Mouse (Mus musculus) megakaryocyte-erythroid progenitor cell, adult 5-6 weeks (primary cell): ENCODE measurements around the gene Slc31a1. TPM values are rescaled to one million over a fixed set of nuclear protein-coding genes. Genes with fewer than 3 reads are reported as not detected.

Experiments
- ATAC-seq: replicated peaks from 2 replicates; pipeline ENCODE4 v1.8.0; 2016; ENCODE audit warnings: mild to moderate bottlenecking, inconsistent platforms; ENCODE audit not compliant: severe bottlenecking, poor library complexity, low FRiP score, low TSS enrichment
- total RNA-seq, 2 experiments: library from RNA; stranded (forward) in 1 of 2; stranded (reverse) in 1 of 2; fragments of 200-1000, 215-1000 nt in 1 of 2; fragments of >200 nt in 1 of 2; fragmentation: Nextera tagmentation in 1 of 2; gene quantifications; 2 replicates each; pipeline ENCODE4 v1.2.3; 2014 to 2017

Gene Slc31a1
- 19.4 and 22.7 TPM in 2 replicates for total RNA-seq (2014; fragmentation: Nextera tagmentation)
- 19.7 and 21.2 TPM in 2 replicates for total RNA-seq (2017)

DNA sequence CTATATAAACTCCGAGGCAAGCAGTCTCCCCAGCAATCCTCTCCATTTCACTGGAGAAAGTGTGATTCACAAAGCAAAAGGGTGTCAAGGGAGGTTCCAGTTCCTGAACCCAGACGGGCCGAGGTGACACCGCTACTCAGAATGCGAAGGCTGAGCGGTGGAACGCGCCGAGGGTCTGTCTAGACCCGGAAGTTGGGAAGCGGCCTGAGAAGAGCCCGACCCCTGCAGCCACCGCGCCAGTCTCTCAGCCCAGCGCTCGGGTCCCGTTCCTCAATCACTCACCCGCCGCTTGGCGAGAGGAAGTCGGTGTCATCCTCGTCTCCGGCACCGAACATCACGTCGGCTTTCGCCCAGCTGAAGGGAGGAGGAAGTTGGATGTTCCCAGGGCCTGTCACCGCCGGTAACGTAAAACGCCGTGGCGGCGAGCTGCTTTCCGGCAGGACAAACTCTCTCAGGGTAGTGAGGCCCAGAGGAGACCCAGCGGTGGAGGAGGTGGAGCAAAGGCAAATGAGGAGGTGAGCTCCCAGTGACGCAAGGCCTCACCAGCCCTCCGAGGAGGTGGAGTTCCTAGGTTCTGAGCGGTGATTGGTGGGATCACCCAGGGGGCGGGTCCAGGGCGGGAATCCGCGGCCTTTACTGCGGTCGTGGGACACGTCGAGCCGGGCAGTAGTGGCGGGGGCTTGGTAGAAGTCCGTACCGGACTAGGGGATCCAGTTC lies at the start of gene Slc31a1, which contains the start of gene Fkbp15:
Slc31a1 (plus strand) TSS at position 640 of the 717 bp plus-strand sequence.
Fkbp15 (minus strand) TSS at position 461 of the 717 bp plus-strand sequence.
- ATAC-seq = peak; percentile 100

DNA sequence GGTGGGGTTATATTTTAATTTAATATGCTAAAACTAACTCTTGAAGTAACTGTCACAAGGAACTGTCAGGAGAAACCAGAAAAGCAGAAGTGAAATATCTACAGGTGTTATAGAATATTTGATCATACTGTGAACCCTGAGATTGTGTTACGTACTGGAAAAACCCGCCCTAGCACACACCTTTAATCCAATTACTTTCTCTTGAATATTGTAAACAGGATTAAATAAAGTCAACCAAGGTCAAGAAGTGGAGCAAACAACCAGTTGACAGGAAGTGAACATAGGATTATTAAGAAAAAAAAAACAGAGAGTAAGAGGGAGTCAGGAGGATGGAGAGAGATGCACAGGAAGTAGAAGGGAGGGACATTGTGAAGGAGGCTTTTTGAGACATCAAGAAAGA lies 47.7 kb upstream of the Slc31a1 start:
- ATAC-seq = no peak

DNA sequence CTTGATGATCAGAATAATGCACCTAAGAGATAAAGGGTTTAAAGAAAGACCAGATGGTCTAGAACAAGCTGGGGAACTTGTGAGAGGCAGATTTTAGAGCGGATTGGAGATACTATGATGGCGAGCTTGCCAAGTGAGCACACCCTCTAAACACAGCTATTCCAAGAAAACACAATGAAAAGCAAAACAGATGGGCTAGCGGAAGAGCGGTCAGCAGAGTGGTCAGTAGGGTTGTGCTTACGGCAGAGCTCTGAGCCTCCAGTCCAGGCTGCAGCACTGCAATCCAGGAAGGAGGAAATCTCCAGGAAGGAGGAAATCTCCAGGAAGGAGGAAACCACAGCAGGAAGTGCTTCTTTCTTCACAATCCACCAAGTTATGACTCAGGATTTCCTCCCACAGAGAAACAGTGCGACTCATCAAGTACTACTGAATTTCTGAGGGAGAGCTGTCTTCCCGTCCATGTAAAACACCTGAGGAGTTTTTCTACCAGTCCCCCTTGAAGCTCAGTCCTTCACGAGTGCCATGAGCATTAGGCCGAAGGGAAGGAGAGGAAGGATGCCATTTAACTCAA lies 46.8 kb upstream of the Slc31a1 start:
- no peak for ATAC-seq

- ATAC-seq = no peak
These were observed 46.0 kb upstream of the Slc31a1 start for GRCm38 (mm10) chr4:62314516-62314915.

DNA sequence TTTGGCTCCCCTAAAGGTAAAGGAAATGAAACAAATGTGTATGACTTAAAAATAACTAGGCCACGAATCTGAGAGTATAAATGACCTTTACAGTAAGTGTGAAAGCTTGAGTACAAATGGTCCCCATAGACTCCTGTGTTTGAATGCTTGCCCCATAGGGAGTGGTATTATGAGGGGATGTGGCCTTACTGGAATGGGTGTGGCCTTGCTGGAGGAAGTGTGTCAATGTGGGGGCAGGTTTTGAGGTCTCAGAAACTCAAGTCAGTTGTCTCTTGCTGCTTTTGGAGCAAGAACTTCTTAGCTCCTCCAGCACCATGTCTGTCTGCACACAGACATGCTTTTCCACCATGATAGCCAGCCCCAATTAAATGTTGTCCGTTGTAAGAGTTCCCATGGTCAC lies 44.1 kb upstream of the Slc31a1 start:
- ATAC-seq = no peak

DNA sequence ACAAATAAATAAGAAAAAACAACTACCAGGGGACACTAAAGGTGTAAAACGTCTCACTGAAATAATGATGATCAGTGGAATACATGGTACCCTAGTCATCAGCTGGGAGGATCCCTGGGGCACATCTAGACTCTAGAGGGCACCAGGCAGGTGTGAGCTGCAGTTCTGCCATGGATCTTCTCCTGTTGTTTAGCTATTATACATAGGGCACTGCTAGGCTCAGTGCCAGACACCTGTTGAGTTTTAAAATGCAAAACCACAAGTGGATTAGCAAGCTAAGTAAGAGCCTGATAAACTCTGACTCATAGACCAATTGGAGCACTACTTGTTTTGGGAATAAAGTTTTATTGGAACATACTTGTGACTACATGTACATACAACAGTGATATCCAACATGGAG lies 42.2 kb upstream of the Slc31a1 start:
- ATAC-seq = no peak

DNA sequence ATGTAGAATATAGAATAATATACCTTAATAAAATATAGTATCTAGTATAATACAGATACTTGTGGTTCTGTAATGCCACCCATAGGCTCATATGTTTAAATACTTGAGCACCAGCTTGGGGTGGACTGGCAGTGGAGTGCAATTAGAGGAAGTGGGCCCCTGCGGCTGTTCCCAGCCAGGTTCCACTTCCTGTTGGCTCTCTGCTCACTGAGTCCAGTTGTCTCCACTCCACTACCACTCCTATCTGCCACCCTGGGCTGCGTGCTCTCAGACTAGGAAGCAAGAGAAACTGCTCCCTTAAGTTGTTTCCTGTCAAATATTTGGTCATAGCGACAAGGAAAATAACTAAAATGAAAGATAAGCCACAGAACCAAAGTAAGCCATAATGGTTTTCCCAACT lies 37.8 kb upstream of the Slc31a1 start:
- ATAC-seq = no peak

GRCm38 (mm10) chr4:62326111-62326510 lies 34.4 kb upstream of the Slc31a1 start:
- ATAC-seq = no peak

DNA sequence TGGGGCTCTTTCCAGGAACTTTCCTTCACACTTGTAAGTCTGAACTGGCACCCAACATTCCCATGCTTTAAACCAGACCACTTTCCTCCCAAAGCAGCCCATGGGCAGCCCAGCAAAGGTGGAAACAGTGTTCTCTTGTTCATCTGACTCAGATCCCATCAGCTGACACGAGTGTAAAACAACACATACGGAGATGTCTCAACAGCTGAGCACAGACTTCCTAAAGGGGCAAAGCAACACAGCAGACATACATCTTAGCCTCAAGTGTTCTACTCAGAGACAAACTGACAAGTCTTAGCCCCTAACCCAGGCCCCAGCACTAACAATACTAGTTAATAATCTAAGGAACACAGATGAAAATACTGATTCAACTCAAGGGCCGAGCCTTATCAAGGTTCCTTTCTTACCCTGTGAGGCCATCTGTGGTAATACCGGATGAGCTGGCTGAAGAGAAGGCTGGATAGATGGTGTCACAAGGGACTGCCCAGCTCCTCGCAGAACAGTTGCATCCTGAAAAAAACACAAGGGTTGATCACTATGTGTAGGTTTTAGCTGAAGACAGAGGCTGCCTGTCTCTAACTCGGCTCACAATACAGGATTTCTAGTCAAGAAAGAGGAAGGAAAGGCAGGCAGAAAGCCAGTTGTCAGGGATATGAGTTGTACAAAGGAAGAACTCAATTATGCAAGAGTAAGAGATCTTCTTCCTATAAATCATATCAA lies 31.4 kb upstream of the Slc31a1 start:
- 0 out of 2 replicates have a peak, but pooled peaks have one; percentile 22 for ATAC-seq

GRCm38 (mm10) chr4:62331977-62332376 lies 28.6 kb upstream of the Slc31a1 start:
- ATAC-seq = no peak

- ATAC-seq = no peak
These were observed 22.0 kb upstream of the Slc31a1 start for GRCm38 (mm10) chr4:62338536-62338935.

- ATAC-seq = 0 out of 2 replicates have a peak, but pooled peaks have one; percentile 52
These were observed 16.5 kb upstream of the Slc31a1 start for GRCm38 (mm10) chr4:62344000-62344399.

- ATAC-seq = no peak
These were observed 14.7 kb upstream of the Slc31a1 start for GRCm38 (mm10) chr4:62345827-62346226.

DNA sequence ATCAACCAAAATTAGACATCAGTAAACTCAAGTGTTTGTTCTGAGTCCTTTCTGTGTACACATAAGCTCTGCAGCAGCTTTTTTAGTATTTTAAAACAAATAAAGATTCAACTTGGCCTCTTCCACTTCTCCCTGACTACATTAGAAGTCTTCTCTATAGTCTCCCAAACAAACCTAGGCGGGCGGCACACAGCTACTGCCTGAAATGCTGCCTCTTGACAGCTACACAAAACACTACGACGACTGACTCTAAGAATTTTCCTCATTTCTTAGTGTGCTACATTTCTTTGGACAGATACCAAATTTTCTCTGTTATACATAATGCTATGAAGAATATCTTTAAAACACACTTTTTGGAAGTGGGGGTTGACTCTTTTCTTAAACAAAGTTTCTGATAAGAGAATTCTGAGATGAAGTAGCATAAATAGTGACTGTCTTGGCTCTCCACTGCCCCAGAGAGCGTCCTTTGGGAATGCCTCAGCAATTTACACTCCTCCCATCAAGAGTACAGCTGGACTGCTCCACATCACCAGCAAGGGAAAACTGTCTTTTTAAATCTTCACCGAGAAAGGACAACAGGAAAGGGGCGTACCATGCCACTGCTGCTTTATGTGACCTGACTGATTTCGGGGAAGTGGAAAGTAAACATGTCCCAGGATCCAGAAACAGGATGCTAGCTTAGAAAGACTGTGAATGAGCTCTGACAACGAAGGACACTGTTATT lies 12.8 kb upstream of the Slc31a1 start:
- no peak for ATAC-seq

- ATAC-seq = no peak
These were observed 12.2 kb upstream of the Slc31a1 start for GRCm38 (mm10) chr4:62348329-62348705.

DNA sequence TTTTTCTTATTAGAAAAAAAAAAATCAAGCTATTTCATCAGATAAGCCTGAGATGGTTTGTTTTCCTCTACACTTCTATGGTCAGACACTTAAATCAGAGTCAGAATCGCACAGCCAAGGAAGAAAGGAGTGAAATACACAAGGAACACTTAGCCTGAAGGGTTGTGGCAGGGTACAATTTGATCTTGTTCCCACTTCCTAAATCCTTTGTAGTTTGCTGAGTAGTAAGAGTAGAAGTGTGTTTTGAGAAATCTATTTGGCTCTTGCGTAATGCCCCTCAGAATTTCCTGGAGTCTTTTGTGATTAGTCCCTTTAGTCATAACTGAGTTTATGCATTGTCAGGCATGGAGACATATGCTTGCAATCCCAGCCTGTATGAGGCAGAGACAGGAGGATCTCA lies 11.2 kb upstream of the Slc31a1 start:
- ATAC-seq = no peak

DNA sequence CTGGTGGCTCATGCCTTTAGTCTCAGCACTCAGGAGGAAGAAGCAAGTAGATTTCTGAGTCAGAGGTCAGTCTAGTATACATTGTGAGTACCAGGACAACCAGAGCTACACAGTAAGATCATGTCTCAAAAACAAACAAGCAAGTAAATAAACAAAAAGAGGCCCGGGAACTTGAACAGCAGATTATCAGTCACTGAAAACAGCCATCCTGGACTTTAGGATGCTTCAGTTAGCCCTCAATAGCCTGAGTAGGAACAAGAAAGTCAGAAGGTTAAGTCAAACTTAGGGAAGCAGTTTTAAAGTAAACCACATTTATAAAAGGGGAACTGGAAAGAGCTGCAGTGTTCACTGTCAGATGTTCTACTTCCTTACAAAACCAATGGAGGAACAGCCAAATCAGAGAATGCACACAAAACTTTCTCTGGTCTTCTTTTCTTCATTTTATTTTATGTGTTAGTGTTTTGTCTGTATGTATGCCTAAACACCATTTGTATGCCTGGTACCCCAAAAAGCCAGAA lies 2.8 kb upstream of the Slc31a1 start:
- no peak for ATAC-seq

DNA sequence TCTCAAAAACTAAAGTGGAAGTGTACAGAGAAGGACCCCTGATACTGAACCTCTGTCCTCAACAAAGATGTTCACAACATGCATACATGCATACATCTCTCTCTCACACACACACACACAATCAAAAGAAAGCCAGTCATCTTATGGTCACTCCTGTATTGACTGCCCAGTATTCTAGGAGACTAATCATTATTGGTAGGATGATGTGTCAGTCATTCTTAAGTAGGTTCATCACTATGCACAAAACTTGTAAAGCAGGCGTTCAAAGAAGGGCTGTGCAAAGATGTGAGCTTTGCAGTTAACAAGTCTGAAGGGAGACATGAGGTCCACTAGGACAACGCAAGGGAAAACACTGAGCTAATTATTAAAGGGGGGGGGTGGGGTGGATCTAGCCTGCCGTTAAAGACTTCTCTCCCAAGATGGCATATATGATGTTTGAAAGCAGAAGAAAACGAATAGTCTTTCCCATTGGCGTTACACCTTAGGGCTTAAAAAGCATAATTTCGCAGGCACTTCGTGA lies 1.2 kb upstream of the Slc31a1 start:
- no peak for ATAC-seq

DNA sequence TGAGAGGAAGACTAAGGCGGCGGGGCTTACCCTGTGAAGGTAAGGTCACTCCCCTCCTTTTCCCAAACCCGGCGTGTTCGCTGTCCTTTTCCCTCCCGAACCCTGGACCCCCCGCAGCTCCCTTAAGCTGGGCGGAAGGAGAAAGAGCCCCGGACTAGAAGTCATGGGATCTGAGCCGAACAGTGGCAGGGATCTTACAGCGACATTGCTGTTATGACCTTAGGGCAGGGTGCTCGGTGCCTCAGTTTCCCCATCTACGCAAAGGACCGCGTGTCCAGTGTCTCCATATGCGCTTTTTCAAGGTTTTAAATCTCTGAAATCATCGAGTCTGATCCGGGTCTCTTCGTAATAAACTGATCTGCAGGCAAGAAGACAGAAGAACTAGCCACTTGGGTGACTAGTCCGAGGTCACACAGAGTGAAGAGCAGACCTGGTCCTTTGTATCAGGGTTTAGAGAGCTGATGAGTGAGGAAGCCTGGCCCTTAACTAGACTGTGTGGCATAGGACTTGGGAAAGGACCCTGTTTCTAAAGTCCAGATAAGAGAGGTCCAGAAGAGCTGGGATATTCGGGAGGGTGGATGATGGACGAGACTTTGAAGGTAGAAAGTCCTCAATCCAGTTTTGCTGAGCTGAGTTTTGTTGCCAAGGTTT lies 403 bp downstream of the Slc31a1 start:
- ATAC-seq = no peak
